Mouse (Mus musculus) hindbrain, embryonic 10.5 days (tissue): ENCODE data around the gene Gcsh. TPM values are rescaled to one million over a fixed set of nuclear protein-coding genes. Genes with fewer than 3 reads are reported as not detected.

Experiments
- DNase-seq: peaks from one replicate; pipeline ENCODE4 v3.0.0-alpha.2; 2017; ENCODE audit warnings: low spot score
- H3K27ac ChIP-seq: fragments of 300-500 bp; sonication (generic); 2 replicates; pipeline ENCODE4 v1.5.1; 2016; ENCODE audit warnings: mild to moderate bottlenecking, moderate library complexity
- H3K27me3 ChIP-seq: fragments of 300-500 bp; sonication (generic); 2 replicates; pipeline ENCODE4 v1.6.1; 2016; ENCODE audit warnings: mild to moderate bottlenecking; ENCODE audit not compliant: poor library complexity, insufficient read depth, severe bottlenecking
- H3K36me3 ChIP-seq: fragments of 300-500 bp; sonication (generic); 2 replicates; pipeline ENCODE4 v1.6.1; 2016; ENCODE audit warnings: mild to moderate bottlenecking, moderate library complexity
- H3K4me1 ChIP-seq: fragments of 300-500 bp; sonication (generic); replicated peaks from 2 replicates; pipeline ENCODE4 v1.6.1; 2016; ENCODE audit warnings: mild to moderate bottlenecking
- H3K4me3 ChIP-seq: fragments of 300-500 bp; sonication (generic); 2 replicates; pipeline ENCODE4 v1.5.1; 2016; ENCODE audit warnings: mild to moderate bottlenecking, moderate library complexity
- H3K9me3 ChIP-seq: fragments of 300-500 bp; sonication (generic); 2 replicates; pipeline ENCODE4 v1.6.1; 2016; ENCODE audit warnings: mild to moderate bottlenecking, moderate library complexity
- WGBS: fragments of 180-500 bp; shearing (Covaris S2); methylation state at CpG from one replicate; pipeline ENCODE4 v1.1.7; 2016; 5-methylcytosine and 5-hydroxymethylcytosine counted together
- polyA plus RNA-seq: library from polyadenylated mRNA; unstranded; fragments of >200 nt; fragmentation: Nextera tagmentation; extraction: Ambion mirVana; gene quantifications from 2 replicates; pipeline ENCODE4 v1.2.1, GENCODE M21; 2016

Gene Gcsh
- polyA plus RNA-seq, 1 experiment from 2014 or later: 153 TPM

- peak; percentile 55 for DNase-seq
- H3K36me3 ChIP-seq: peaks cover 97% of the 10 kb centered on the region
- peaks cover 6% of the 10 kb centered on the region; the same call in 1 of the 2 replicates for H3K4me1 ChIP-seq
- no peaks in the 10 kb centered on the region for H3K9me3 ChIP-seq
- 28% methylated on average over 6 of the region's 6 CpGs for WGBS
- 0 out of 2 replicates have a peak overlapping the region, but pooled peaks have one; percentile 40 for H3K27ac ChIP-seq
- H3K4me3 ChIP-seq: no peak overlapping the region
- no peaks in the 10 kb centered on the region for H3K27me3 ChIP-seq
Observed at GRCm38 (mm10) chr8:116935506-116935905, 57.8 kb downstream of the Gcsh start.

- 87% methylated on average over 4 of the region's 4 CpGs for WGBS
- peaks cover 97% of the 10 kb centered on the region for H3K36me3 ChIP-seq
- no peak overlapping the region for H3K4me3 ChIP-seq
- peak overlapping the region; percentile 40; the same call in 1 of the 2 replicates for H3K27ac ChIP-seq
- DNase-seq: no peak
- H3K4me1 ChIP-seq: peaks cover 6% of the 10 kb centered on the region; the same call in 1 of the 2 replicates
- no peaks in the 10 kb centered on the region for H3K9me3 ChIP-seq
- H3K27me3 ChIP-seq: no peaks in the 10 kb centered on the region
Observed at GRCm38 (mm10) chr8:116934976-116935375, 58.4 kb downstream of the Gcsh start.

Other genes starting within 250 kb of the Gcsh start
- gene Cmc2, start 72.1 kb downstream of the Gcsh start, polyA plus RNA-seq: 79.5 and 79.7 TPM in 2 replicates
- gene Cenpn, start 71.8 kb downstream of the Gcsh start, polyA plus RNA-seq: 48.3 and 62.6 TPM in 2 replicates
- 13.8 and 16.0 TPM in 2 replicates for gene Atmin, start 50.1 kb downstream of the Gcsh start, polyA plus RNA-seq
- gene 1700030J22Rik, start 14.6 kb downstream of the Gcsh start, polyA plus RNA-seq: 2.8 and 4.2 TPM in 2 replicates
- 0.24 TPM in 1 of 2 replicates, not detected in the other for gene Pkd1l2, start 88.9 kb upstream of the Gcsh start, polyA plus RNA-seq
- gene Bco1, start 102.3 kb upstream of the Gcsh start, polyA plus RNA-seq: 0.21 and 0.22 TPM in 2 replicates
- gene Gan, start 164.6 kb upstream of the Gcsh start, polyA plus RNA-seq: 2.1 and 2.8 TPM in 2 replicates